Mouse (Mus musculus) lung, postnatal 14 days (tissue): ENCODE results near the gene Lyl1.

Experiments used
- DNase-seq: peaks from one replicate; pipeline ENCODE4 v3.0.0; 2021

Lyl1 gene

DNA sequence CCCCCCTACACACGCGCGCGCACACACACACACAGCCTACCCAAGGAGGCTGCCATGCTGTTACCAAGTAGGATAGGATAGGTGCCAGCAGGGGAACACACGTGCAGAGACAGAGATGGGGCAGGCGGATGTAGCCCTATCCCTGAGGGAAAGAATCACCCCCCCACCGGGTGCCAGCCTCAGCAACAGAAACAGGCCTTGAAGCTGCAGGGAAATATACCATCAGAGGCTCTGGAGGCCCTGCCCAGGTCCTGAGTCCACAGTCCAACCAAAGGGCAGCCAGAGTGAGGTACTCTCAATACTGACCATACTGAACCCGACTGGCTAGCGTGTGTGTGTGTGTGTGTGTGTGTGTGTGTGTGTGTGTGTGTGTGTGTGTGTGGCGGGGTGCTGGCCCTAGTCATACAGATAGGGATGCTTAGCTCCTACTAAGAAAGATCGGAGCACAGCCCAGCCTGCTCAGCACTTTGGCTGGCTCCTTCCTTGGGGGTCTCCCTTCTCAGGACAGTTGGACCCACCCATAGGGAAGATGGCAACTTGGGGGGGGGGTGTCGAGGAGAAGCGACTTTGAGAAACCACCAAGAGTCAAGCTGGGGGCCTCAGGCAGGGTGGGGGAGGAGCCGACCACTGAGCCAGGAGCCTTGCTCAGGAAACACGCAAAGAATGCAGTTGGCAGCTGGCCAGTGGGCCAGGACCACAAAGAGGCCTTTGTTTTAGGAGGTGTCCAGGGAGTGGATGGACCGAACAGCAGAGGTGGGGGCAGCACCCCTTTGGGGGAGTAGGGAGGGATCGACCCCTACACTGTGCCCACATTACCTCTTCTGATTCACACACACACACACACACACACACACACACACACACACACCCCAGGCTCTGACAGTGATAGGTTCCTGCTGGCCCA, 42.5 kb downstream of the Lyl1 start:
- DNase-seq, result peak; percentile 89

DNA sequence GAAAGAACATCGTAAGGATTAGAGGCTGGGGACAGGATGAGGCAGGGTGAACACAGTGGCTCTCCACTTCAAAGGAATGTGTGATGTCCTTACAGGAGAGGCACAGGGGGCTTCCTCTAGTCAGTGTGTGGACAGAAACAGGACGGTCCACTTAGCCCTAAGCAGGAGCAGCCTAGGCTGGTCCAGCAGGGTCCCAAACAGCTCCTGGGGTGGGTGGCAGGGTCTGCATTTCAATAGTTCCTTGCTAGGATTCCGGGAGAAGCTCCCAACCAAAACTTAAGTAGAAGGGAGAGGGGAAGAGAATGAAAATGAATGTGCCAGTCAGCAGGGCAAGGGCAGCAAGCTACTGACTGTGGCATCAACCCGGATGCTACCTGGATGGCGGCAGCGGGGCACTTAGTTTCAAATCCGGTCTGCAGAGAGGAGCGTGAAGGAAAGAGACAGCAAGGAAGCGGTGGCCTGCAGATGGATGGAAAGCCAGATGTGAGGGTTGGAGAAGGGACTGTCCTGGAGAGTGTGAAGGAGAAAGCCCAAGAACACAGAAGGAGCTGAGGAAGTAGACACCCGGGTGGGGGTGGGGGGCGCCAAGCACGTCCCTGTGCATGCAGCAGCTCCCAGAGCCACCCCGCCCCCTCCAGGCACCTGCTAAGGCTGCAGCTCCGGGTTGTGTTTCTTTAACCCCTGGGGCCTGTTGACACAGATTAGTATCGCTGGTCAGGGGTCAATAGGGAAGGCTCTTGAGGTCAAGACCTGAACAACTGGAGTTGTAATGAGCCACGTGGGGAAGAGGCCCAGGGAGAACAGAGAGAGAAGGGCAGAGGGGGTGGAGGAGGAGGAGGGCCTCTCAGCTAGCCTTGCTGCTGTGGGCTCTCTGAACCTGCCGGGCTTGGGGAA, 44.0 kb downstream of the Lyl1 start:
- no peak for DNase-seq

- no peak for DNase-seq
These were observed 48.3 kb downstream of the Lyl1 start for GRCm38 (mm10) chr8:84749519-84749918.

- DNase-seq, result no peak
These were observed 51.7 kb downstream of the Lyl1 start for GRCm38 (mm10) chr8:84752734-84753582.
